Mouse (Mus musculus): ENCODE measurements around the gene Pdia4. TPM values are rescaled to one million over a fixed set of nuclear protein-coding genes. Genes with fewer than 3 reads are reported as not detected.
A peak's percentile ranks its signal among the peaks of the same experiment; 100 is the strongest.

Pdia4 gene
- polyA plus RNA-seq, 1 experiment from 2014 or later: 355 TPM

DNA sequence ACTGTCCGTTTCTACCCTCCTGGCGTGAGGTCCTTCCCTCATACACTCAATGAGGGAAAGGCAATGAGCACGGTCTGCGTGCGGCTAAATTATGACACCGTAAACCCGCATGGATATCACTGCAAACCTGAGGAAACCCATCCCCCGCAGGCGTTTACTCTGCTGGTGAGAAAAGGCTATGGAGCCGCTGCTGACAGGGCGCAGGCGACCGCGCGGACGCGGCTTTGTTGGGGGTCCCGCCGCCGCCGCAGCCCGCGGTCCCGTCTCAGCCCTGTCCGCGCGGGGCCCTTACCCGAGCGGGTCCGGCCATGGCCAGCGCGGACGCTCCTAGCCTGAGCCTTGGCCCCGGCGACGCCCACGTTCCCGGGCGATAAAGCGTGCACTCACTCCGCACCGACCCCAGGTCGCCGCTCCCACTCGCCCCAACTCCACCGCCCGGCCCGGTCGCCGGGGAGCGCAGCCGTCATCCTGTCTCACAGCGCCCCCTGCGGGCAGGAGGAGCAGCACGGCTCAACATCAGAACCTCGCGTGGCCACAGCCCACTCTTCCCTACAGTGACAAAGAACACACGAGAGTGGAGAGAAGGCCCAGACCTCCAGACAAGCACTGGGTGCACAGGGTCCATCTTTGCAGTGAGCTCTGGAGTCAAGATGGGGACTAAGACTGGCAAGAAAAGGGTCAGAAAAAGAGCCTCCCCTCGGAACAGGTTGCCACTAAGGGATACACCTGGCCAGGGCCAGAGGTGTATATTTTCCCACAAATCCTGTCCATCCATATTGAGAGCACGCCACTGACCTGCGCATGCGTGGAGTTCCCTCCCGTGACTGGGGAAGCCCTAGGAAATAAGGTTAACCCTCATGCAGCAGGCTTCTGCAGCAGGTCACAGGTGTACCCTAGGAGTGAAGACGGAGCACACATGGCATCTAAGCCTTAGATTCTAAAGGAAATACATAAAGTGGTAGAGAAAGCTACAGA lies 17.2 kb upstream of the Pdia4 start, which contains the start of gene Zfp786:
Gene Zfp786, minus strand, starts transcription at position 764 of the 975 bp plus-strand sequence.
- H3K4me1 ChIP-seq: peaks cover 5% of the 10 kb centered on the region; the same call in 1 of the 2 replicates
- no peaks in the 10 kb centered on the region for H3K9me3 ChIP-seq
- H3K27me3 ChIP-seq: no peaks in the 10 kb centered on the region
- WGBS: 2% methylated on average over 64 of the region's 64 CpGs
- H3K9ac ChIP-seq: peak within 1 kb of the TSS; percentile 91
- H3K36me3 ChIP-seq: no peaks in the 10 kb centered on the region
- peak within 1 kb of the TSS; percentile 70 for H3K27ac ChIP-seq
- H3K4me2 ChIP-seq: peak within 1 kb of the TSS; percentile 66
- ATAC-seq (ENCODE audit: borderline replicate concordance, extremely low read depth, low FRiP score, low TSS enrichment): peak; percentile 89
- peak within 1 kb of the TSS; percentile 96 for H3K4me3 ChIP-seq

DNA sequence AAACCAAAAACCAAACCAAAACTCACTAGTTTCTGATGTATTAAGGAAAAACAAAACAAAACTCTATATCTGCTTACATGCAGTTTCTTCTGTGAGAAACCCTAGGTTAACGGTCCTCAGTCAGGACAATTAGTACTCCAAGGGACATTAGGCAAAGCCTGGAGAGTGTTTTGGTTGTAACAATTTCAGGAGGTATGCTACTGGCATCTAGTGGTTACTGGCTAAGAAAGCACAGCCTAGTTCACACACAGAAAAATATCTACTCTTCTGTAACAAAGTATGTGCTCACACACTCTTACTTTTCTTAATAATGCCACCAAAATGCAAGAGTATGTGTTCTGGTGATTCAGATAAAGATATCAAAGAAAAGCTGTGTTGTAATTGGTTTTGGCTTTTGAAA lies 15.7 kb upstream of the Pdia4 start:
- ATAC-seq (ENCODE audit: borderline replicate concordance, extremely low read depth, low FRiP score, low TSS enrichment): no peak

DNA sequence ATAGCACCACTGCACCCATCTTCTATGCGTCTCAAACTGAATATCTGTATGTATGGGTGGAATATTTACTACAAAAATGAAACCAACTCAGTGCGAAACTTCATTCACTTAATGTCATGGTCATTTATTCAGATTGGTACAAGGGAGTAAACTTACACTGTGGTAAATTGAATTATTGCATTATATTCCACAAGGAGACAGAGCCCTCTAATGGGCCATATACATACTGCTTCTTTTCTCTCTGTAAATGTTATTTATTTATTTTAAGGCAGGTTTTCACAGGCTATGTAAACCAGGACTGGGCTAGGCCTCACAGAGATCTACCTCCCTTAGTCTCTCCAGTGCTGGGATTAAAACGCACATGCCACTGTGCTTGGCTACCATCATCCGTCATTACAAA lies 14.2 kb upstream of the Pdia4 start:
- H3K27me3 ChIP-seq: no peaks in the 10 kb centered on the region
- H3K4me2 ChIP-seq: no peak overlapping the region
- peaks cover 15% of the 10 kb centered on the region for H3K36me3 ChIP-seq
- no peak for ATAC-seq (ENCODE audit: borderline replicate concordance, extremely low read depth, low FRiP score, low TSS enrichment)
- H3K4me1 ChIP-seq: peaks cover 5% of the 10 kb centered on the region; the same call in 1 of the 2 replicates
- no peak overlapping the region for H3K27ac ChIP-seq
- no peak overlapping the region for H3K4me3 ChIP-seq
- 93% methylated on average over 4 of the region's 4 CpGs for WGBS
- no peaks in the 10 kb centered on the region for H3K9me3 ChIP-seq
- no peak overlapping the region for H3K9ac ChIP-seq

More for the DNA sequence above, 15.7 kb upstream of the Pdia4 start:
- H3K4me3 ChIP-seq: peak overlapping the region; percentile 96; the same call in 1 of the 2 replicates
- peaks cover 5% of the 10 kb centered on the region; the same call in 1 of the 2 replicates for H3K4me1 ChIP-seq
- H3K27me3 ChIP-seq: no peaks in the 10 kb centered on the region
- no peak overlapping the region for H3K27ac ChIP-seq
- 15% methylated on average over 1 of the region's 1 CpGs for WGBS
- H3K9me3 ChIP-seq: no peaks in the 10 kb centered on the region
- H3K4me2 ChIP-seq: 0 out of 2 replicates have a peak overlapping the region, but pooled peaks have one; percentile 66
- 0 out of 2 replicates have a peak, but pooled peaks cover 6% of the 10 kb centered on the region for H3K36me3 ChIP-seq
- H3K9ac ChIP-seq: no peak overlapping the region

DNA sequence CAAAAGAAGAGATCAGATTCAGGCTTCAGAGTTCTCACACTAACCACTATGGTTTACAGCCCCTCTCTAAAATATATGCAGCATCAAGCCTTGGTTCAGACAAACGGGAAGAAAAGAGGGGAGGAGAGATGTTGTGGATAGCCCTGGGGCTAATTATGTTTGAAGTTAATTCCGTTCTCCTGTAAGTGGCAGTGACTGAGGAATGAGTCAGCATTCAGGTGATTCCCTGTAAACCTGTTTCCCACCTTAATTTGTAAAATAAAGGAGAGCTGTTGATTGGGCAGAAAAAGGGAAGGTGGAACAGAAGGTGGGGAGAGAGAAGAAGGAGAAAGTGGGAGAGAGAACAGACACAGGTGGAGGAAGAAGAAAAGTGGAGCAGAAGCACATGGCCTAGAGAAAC lies 11.0 kb upstream of the Pdia4 start:
- Histone ChIP-seq H3K27me3 (no peaks in the 10 kb centered on the region), H3K27ac (no peak overlapping the region), H3K4me1 (no peaks in the 10 kb centered on the region), H3K9me3 (no peaks in the 10 kb centered on the region), H3K4me3 (no peak overlapping the region), H3K36me3 (peaks cover 33% of the 10 kb centered on the region), H3K4me2 (no peak overlapping the region), H3K9ac (no peak overlapping the region)
- 68% methylated on average over 2 of the region's 2 CpGs for WGBS
- no peak for ATAC-seq (ENCODE audit: borderline replicate concordance, extremely low read depth, low FRiP score, low TSS enrichment)

DNA sequence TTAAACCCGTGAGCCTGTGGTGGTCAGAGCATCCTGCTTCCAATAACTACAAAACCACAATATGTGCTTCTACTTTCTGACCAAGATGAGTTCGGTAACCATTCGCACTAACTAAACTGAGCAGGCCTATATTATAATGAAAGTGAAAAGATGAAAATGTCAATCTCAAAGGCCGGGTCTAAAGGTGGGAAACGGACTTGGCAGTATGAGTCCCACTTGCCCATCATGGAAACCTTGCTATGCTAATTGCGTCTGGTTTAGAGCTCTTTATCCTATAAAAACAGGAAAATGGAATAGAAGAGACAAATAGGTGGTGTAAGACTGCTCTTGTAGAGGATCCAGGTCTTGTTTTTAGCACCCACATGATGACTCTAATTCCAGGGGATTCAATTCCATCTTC lies 8.5 kb upstream of the Pdia4 start:
- WGBS: 86% methylated on average over 6 of the region's 6 CpGs
- ATAC-seq (ENCODE audit: borderline replicate concordance, extremely low read depth, low FRiP score, low TSS enrichment): no peak
- H3K4me1 ChIP-seq: no peaks in the 10 kb centered on the region

DNA sequence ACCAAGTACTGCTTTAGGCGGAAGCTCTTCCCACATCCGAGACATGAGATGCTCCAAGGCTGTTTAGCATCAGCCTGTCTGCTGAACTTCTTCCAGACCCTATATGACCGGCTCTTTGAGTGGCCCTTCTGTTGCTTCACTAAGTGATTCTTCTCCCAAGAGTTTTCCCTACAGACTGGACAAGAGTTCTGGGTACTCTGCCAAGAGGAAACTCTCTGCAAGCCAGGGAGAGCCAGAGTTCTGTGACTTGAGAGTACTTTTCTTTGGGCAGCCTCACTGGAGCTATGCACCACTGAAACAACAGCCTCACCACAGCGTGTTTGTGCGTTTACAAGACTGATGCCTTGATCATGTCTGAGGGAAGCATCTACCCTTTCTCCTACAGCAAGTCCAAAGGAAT lies 8.0 kb upstream of the Pdia4 start:
- H3K9ac ChIP-seq: no peak overlapping the region
- no peak overlapping the region for H3K27ac ChIP-seq
- H3K27me3 ChIP-seq: no peaks in the 10 kb centered on the region
- no peak overlapping the region for H3K4me2 ChIP-seq
- WGBS: 91% methylated on average over 5 of the region's 5 CpGs
- H3K9me3 ChIP-seq: no peaks in the 10 kb centered on the region
- no peaks in the 10 kb centered on the region for H3K4me1 ChIP-seq
- no peak overlapping the region for H3K4me3 ChIP-seq
- peaks cover 33% of the 10 kb centered on the region for H3K36me3 ChIP-seq
- ATAC-seq (ENCODE audit: borderline replicate concordance, extremely low read depth, low FRiP score, low TSS enrichment): no peak

More for the DNA sequence above, 8.5 kb upstream of the Pdia4 start:
- Histone ChIP-seq H3K27me3 (no peaks in the 10 kb centered on the region), H3K4me3 (no peak overlapping the region), H3K9me3 (no peaks in the 10 kb centered on the region), H3K27ac (no peak overlapping the region), H3K4me2 (no peak overlapping the region), H3K36me3 (peaks cover 33% of the 10 kb centered on the region), H3K9ac (no peak overlapping the region)

DNA sequence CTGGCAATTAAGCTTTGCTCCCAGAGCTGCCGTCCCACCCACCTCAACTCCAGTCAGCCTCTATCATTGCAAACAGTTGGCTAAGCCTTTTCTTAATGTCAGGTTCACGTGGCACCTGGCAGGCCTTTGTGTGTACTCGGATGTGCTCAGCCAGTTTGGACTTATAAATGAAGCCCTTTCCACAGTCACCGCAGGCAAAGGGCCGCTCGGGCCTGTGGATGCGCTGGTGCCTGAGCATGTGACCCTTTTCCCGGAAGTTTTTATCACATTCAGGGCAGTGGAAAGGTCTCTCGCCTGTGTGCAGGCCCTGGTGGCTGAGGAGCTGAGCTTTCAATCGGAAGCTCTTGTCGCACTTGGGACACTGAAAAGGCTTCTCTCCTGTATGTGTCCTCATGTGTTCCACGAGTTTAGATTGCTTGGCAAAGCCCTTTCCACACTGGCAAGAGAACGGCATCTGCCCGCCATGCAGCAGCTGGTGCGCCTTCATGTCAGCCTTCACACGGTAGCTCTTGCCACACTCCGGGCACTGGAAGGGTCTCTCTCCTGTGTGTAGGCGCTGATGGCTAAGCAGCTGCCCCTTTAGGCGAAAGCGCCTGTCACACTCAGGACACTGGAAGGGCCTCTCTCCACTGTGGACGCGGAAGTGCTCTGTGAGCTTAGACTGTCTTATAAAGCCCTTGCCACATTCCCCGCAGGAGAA lies 6.5 kb upstream of the Pdia4 start:
- no peaks in the 10 kb centered on the region for H3K9me3 ChIP-seq
- 91% methylated on average over 23 of the region's 23 CpGs for WGBS

DNA sequence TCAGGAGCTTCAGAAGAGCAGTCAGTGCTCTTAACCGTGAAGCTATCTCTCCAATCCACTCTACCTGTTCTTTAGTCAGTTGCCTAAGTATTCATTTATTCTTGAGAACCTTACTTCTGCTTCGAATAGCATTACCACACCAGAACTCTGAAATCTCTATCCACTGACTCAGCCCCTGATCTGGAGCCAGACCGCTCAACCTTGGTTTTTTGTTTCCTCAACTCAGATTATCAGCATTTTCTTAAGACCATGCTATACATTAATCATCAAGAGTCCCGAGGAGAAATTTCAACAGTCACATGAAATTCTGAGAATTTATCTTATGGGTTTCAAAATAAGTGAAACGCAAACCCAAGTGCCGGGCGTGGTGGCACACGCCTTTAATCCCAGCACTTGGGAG lies 5.5 kb upstream of the Pdia4 start:
- 89% methylated on average over 8 of the region's 8 CpGs for whole genome bisulfite sequencing

More for the DNA sequence above, 6.5 kb upstream of the Pdia4 start:
- Histone ChIP-seq H3K36me3 (peaks cover 33% of the 10 kb centered on the region), H3K27ac (no peak overlapping the region), H3K27me3 (no peaks in the 10 kb centered on the region), H3K4me3 (no peak overlapping the region), H3K4me2 (no peak overlapping the region), H3K9ac (no peak overlapping the region), H3K4me1 (no peaks in the 10 kb centered on the region)
- no peak for ATAC-seq (ENCODE audit: borderline replicate concordance, extremely low read depth, low FRiP score, low TSS enrichment)

DNA sequence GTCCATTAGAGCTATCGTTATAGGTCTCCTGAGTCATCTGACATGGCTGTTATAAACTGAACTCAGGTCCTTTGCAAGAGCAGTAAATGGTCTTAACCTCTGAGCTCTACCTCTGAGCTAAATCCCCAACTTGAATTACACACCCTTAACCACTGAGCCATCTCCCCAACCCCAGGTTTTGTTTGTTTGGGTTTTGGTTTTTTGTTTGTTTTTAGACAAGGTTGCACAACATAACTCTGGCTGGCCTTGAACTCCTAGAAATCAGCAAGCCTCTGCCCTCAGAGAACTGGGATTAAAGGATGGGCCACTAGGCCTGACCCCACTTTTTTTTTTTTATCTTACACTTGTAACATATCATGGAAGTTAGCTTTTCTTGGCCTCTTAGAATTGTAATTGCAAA lies 2.9 kb upstream of the Pdia4 start:
- H3K36me3 ChIP-seq: peaks cover 14% of the 10 kb centered on the region; the same call in 1 of the 2 replicates
- no peaks in the 10 kb centered on the region for H3K9me3 ChIP-seq
- H3K4me2 ChIP-seq: no peak overlapping the region
- no peak overlapping the region for H3K4me3 ChIP-seq
- peaks cover 14% of the 10 kb centered on the region for H3K4me1 ChIP-seq
- no peak overlapping the region for H3K9ac ChIP-seq
- no peaks in the 10 kb centered on the region for H3K27me3 ChIP-seq
- WGBS: 92% methylated on average over 1 of the region's 1 CpGs
- ATAC-seq (ENCODE audit: borderline replicate concordance, extremely low read depth, low FRiP score, low TSS enrichment): no peak
- H3K27ac ChIP-seq: no peak overlapping the region

More for the DNA sequence above, 5.5 kb upstream of the Pdia4 start:
- Histone ChIP-seq H3K9ac (no peak overlapping the region), H3K36me3 (peaks cover 25% of the 10 kb centered on the region), H3K27ac (no peak overlapping the region), H3K4me2 (no peak overlapping the region), H3K27me3 (no peaks in the 10 kb centered on the region), H3K4me1 (0 out of 2 replicates have a peak, but pooled peaks cover 6% of the 10 kb centered on the region), H3K4me3 (no peak overlapping the region), H3K9me3 (no peaks in the 10 kb centered on the region)
- no peak for ATAC-seq (ENCODE audit: borderline replicate concordance, extremely low read depth, low FRiP score, low TSS enrichment)

DNA sequence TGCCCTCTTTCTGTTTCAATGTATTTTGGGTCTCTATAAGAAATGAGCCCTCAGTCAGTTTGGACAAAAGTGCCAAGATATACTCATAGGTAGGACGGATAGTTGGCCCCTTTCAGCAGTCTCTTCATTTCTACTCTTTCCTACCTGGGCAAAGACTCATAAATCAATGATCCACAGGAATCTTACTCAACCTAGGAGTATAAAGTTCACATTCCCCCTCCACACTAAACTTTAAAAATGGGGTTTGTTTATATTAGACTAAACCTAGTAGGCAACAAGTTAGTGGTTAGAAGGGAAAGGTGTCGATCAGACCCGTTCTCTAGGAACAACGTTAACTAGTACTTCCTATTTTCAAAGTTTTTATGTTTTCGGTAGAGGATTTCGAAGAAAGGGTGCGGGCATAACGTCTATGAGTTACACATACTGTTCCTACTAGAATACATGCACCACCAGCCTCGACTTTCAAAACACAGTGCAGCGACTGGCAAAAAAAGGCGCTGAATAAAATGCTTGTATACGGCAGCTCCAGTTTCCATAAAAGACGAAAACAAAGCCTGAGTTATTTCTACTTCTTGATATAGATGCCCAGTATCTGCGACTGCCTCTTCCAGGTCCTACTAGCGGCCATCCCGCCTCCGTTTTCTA lies 837 bp downstream of the Pdia4 start:
- no peaks in the 10 kb centered on the region for H3K9me3 ChIP-seq
- ATAC-seq (ENCODE audit: borderline replicate concordance, extremely low read depth, low FRiP score, low TSS enrichment): no peak
- H3K27me3 ChIP-seq: no peaks in the 10 kb centered on the region
- peaks cover 37% of the 10 kb centered on the region for H3K4me1 ChIP-seq
- peak overlapping the region; percentile 77 for H3K4me3 ChIP-seq
- under 1% methylated on average over 17 of the region's 17 CpGs for WGBS
- H3K4me2 ChIP-seq: peak overlapping the region; percentile 75
- H3K36me3 ChIP-seq: no peaks in the 10 kb centered on the region; the same call in 1 of the 2 replicates
- H3K9ac ChIP-seq: peak overlapping the region; percentile 94
- peak overlapping the region; percentile 96 for H3K27ac ChIP-seq

DNA sequence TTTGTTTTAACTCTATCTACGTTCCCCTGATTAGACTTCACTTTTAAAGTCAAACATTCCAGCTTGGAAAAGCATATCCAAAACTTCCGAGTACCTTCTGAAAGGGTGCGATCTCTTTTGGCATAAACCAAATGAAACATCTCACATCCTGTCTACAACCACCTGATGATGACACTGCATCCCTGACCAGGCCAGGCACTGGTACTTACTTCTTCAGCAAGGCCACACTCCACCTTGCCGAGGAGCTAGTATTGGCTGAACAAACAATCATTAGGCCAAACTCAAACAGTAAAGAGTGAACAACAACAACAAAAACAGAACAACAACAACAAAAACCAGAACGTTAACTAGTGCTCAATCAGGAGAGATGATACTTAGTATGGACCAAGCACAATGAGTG lies 1.9 kb downstream of the Pdia4 start:
- H3K4me1 ChIP-seq: peaks cover 37% of the 10 kb centered on the region
- ATAC-seq (ENCODE audit: borderline replicate concordance, extremely low read depth, low FRiP score, low TSS enrichment): no peak
- no peaks in the 10 kb centered on the region for H3K9me3 ChIP-seq
- no peak overlapping the region for H3K27ac ChIP-seq
- peaks cover 7% of the 10 kb centered on the region for H3K36me3 ChIP-seq
- peak overlapping the region; percentile 75 for H3K4me2 ChIP-seq
- WGBS: 22% methylated on average over 5 of the region's 5 CpGs
- peak overlapping the region; percentile 77 for H3K4me3 ChIP-seq
- H3K27me3 ChIP-seq: no peaks in the 10 kb centered on the region
- peak overlapping the region; percentile 94 for H3K9ac ChIP-seq
